ENCODE assay signal across 9 mouse cellular contexts in genomic region chr5:105655100-105655734, GRCm38 (mm10). TPM values are rescaled to one million over a fixed set of nuclear protein-coding genes. Genes with fewer than 3 reads are reported as not detected.
DNase-seq lines count a peak whose midpoint lies in the region; ATAC-seq and TF ChIP-seq lines count a peak whose summit lies in the region.
"Had no signal": no experiment of that assay in that cellular context is flagged by ENCODE, and none has a peak within 500 bp of the region (broad histone marks: within the 10 kb centered on the region; RNA-seq: fewer than 3 reads in every experiment).

No protein-coding gene starts in this region.

- TF ChIP-seq EP300 in stomach, postnatal 0 days (optimal IDR thresholded peaks at IDR 0.05), result no peak

- DNase-seq in embryo, embryonic 10.5 days (ENCODE audit: low spot score), result peak; percentile 17
- no peak for DNase-seq in embryo, embryonic 9.5 days (ENCODE audit: extremely low spot score)
- DNase-seq in stomach, postnatal 0 days (ENCODE audit: low spot score), result no peak
- DNase-seq in midbrain, embryonic 10.5 days (ENCODE audit: low spot score), result no peak
- peak; percentile 49 for DNase-seq in thymus, postnatal 4 days
- DNase-seq in spleen, postnatal 14 days (ENCODE audit: low spot score in 2 of 2), result no peak
- no peak for DNase-seq in B cell, adult 2 months

- no peak overlapping the region for H3K4me3 ChIP-seq in stomach, embryonic 16.5 days (replicated peaks; ENCODE audit: low read length)
- H3K4me3 ChIP-seq in stomach, postnatal 0 days (ENCODE audit: low read depth, low read length), result no peak overlapping the region
- no peak overlapping the region for H3K4me3 ChIP-seq in midbrain, embryonic 10.5 days

- H3K4me2 ChIP-seq in stomach, embryonic 16.5 days (ENCODE audit: low read depth, low read length), result no peak overlapping the region
- H3K4me2 ChIP-seq in stomach, postnatal 0 days (replicated peaks; ENCODE audit: low read depth), result no peak overlapping the region

- no peak overlapping the region for H3K27ac ChIP-seq in stomach, embryonic 16.5 days (ENCODE audit: low read length)
- H3K27ac ChIP-seq in stomach, postnatal 0 days (replicated peaks), result no peak overlapping the region
- peak overlapping the region; percentile 53 for H3K27ac ChIP-seq in midbrain, embryonic 10.5 days (replicated peaks)
- H3K27ac ChIP-seq: liver, embryonic 14.5 days had no signal

- H3K4me1 ChIP-seq in stomach, embryonic 16.5 days (ENCODE audit: control insufficient read depth, insufficient read depth, low read length), result no peaks in the 10 kb centered on the region
- no peaks in the 10 kb centered on the region for H3K4me1 ChIP-seq in stomach, postnatal 0 days (replicated peaks; ENCODE audit: control insufficient read depth, insufficient read depth)
- H3K4me1 ChIP-seq in midbrain, embryonic 10.5 days, result peaks cover 14% of the 10 kb centered on the region

- TF ChIP-seq CTCF in stomach, postnatal 0 days (IDR thresholded peaks at IDR 0.05; ENCODE audit: low read depth), result no peak

- H3K36me3 ChIP-seq in stomach, embryonic 16.5 days (ENCODE audit: control insufficient read depth, insufficient read depth, low read length), result no peaks in the 10 kb centered on the region
- H3K36me3 ChIP-seq in stomach, postnatal 0 days (ENCODE audit: control insufficient read depth, insufficient read depth, low read length), result no peaks in the 10 kb centered on the region
- H3K36me3 ChIP-seq in midbrain, embryonic 10.5 days, result no peaks in the 10 kb centered on the region

- H3K27me3 ChIP-seq in stomach, embryonic 16.5 days (ENCODE audit: control insufficient read depth, insufficient read depth, low read length), result no peaks in the 10 kb centered on the region
- H3K27me3 ChIP-seq in stomach, postnatal 0 days (ENCODE audit: control insufficient read depth, insufficient read depth, low read length), result no peaks in the 10 kb centered on the region
- H3K27me3 ChIP-seq in midbrain, embryonic 10.5 days (ENCODE audit: low read depth, poor library complexity, severe bottlenecking), result peaks cover 11% of the 10 kb centered on the region

- 0 out of 2 replicates have a peak overlapping the region, but pooled peaks have one; percentile 8 for H3K9ac ChIP-seq in stomach, embryonic 16.5 days (ENCODE audit: low read length)
- H3K9ac ChIP-seq in stomach, postnatal 0 days (ENCODE audit: low read length), result no peak overlapping the region
- H3K9ac ChIP-seq: liver, embryonic 14.5 days had no signal

- ATAC-seq in stomach, embryonic 16.5 days (ENCODE audit: insufficient read depth, low FRiP score), result no peak
- no peak for ATAC-seq in stomach, postnatal 0 days (ENCODE audit: low FRiP score, low TSS enrichment)

- WGBS in stomach, embryonic 16.5 days, result 68% methylated on average over 12 of the region's 12 CpGs
- 73% methylated on average over 12 of the region's 12 CpGs for WGBS in stomach, postnatal 0 days
- WGBS in midbrain, embryonic 10.5 days, result 71% methylated on average over 12 of the region's 12 CpGs

- H3K9me3 ChIP-seq in stomach, embryonic 16.5 days (replicated peaks; ENCODE audit: control insufficient read depth, low read length), result no peaks in the 10 kb centered on the region
- H3K9me3 ChIP-seq in stomach, postnatal 0 days (ENCODE audit: control insufficient read depth, low read length), result no peaks in the 10 kb centered on the region
- H3K9me3 ChIP-seq in midbrain, embryonic 10.5 days (replicated peaks), result no peaks in the 10 kb centered on the region

RNA-seq across cellular contexts. Expression of gene Lrrc8d, which starts 44.6 kb away (rescaled TPM):
- polyA plus RNA-seq in stomach, embryonic 16.5 days (2015; fragmentation: Nextera tagmentation; extraction: Ambion mirVana), result 8.8 and 9.7 TPM in 2 replicates
- polyA plus RNA-seq in stomach, postnatal 0 days (2015; fragmentation: Nextera tagmentation; extraction: Ambion mirVana), result 10.2 and 10.7 TPM in 2 replicates
- polyA plus RNA-seq in midbrain, embryonic 10.5 days (2016; fragmentation: Nextera tagmentation; extraction: Ambion mirVana), result 20.7 and 24.1 TPM in 2 replicates

Comparison
In these comparisons a context has a peak if more than half of its experiments do, and no peak if none do; other contexts are left out.
1. DNase-seq: peak in embryo, embryonic 10.5 days (single experiment) and thymus, postnatal 4 days (single experiment); none in embryo, embryonic 9.5 days (single experiment), stomach, postnatal 0 days (single experiment), midbrain, embryonic 10.5 days (single experiment), spleen, postnatal 14 days (0 of 2) and B cell, adult 2 months (0 of 2).